Mouse (Mus musculus) lung, postnatal 25 days (tissue): ENCODE measurements around the gene Gp5.
"Not testable (repeated sequence)": the region's sequence is repeated elsewhere in the genome, so short reads cannot be mapped to it uniquely, and the experiment has no call there.

Experiments used
- DNase-seq: peaks from one replicate; pipeline ENCODE4 v3.0.0; 2022; ENCODE audit warnings: low spot score

Gp5 gene

DNA sequence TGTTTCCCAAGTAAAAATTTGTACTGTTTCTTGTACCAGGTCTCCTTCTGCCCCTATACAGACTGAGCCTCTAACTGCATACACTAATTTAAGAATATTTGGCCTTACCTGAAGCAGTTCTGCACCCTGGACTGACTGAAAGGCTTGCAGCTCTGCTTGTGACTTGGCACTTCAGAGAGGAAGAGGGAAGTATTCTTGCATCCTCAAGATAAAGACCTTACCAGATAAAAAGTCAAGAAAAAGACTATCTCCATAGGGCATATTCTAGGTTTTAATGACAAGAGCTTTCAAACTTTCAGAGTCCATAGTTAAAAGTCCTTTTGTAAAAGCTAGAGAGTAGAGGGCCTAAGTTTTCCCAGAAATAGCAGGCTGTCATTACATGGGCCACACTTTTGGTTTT, at the start of gene Gp5:
Gp5 (minus strand) TSS at position 133 of the 400 bp plus-strand sequence.
- no peak for DNase-seq

DNA sequence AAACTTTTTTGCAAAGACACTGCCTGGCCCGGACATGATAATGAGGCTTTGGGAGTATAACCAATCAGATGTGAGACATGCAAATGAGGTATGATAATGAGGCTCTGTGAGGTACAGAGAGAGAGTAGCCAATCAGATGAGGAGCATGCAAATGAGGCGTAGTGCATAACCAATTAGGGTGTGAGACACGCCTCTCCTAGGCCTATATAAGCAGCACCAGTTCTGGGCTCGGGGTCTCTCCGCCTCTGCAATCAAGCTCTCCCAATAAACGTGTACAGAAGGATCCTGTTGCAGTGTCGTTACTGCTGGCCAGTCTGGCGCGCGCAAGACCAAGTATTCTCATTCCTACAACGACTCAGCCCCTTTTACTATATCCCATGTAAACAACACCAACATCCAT, 42.9 kb upstream of the Gp5 start:
- not testable (repeated sequence) for DNase-seq

DNA sequence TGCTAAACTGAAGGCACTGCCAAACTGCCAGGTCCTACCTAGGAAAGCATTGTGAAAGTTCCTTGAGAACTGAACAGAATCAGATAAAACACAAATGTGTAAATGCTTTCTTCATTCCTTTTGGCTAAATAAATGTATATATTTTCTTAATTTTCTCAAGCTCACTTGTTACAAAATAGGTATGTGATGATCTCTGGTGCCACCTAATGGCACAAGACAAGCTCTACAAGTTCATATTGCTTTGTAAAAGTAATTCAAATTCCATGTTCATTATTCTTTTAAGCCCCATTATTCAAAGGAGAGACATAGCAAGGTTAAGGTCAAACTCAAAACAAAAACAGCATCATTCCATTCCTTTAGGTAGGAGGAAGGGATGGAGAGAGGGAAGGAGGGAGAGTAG, 3.7 kb upstream of the Gp5 start:
- no peak for DNase-seq

DNA sequence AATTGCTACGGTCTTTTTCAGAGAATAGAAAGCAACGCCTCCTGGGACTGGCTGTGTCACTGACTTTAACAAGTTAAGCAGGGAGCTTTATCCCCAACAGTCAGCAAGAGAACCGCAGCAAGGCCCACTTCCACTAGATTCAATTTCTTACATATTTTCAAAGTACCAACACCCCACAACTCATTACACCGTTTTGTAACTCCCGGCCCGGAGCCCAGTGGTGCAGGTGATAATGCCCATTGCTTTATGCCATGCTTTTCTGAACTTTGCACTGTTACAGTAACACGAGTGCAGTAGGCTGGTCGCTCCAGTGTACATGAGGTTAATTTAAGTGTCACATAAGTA, 436 bp downstream of the Gp5 start:
- DNase-seq, result no peak

DNA sequence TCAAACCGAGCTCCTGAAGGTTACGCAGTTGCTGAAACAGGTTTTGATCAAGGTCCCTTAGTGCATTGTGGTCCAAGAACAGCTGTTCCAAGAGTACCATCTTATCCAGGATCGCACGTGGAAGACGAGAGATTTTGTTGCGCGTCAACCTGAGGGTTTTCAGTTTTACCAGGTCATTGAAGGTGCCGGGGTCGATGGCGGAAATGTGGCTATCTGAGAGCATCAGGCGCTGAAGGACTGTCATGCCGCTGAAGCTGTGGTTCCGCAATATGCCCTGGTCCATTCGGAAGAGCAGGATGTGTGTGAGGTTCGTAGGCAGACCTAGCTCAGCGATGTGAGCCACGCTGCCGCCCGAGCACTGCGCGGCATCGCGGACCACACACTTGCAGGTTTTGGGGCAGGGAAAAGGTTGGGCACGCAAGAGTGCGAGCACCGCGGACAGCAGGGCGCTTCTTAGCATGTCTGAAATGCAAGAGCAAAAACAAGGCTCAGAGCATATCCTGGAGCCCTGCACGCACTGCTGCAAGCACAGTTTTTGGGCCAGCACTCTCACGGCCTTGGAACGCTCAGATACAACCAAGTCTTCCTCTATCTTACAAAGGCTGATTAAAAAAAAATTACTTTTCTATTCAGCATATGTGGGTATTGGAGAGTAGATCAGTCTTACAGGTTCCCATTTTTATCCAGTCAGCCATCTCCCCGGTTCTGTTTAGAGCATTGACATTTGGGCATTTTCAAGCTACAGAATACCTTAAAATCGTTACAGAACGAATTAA, 996 bp downstream of the Gp5 start:
- no peak for DNase-seq

DNA sequence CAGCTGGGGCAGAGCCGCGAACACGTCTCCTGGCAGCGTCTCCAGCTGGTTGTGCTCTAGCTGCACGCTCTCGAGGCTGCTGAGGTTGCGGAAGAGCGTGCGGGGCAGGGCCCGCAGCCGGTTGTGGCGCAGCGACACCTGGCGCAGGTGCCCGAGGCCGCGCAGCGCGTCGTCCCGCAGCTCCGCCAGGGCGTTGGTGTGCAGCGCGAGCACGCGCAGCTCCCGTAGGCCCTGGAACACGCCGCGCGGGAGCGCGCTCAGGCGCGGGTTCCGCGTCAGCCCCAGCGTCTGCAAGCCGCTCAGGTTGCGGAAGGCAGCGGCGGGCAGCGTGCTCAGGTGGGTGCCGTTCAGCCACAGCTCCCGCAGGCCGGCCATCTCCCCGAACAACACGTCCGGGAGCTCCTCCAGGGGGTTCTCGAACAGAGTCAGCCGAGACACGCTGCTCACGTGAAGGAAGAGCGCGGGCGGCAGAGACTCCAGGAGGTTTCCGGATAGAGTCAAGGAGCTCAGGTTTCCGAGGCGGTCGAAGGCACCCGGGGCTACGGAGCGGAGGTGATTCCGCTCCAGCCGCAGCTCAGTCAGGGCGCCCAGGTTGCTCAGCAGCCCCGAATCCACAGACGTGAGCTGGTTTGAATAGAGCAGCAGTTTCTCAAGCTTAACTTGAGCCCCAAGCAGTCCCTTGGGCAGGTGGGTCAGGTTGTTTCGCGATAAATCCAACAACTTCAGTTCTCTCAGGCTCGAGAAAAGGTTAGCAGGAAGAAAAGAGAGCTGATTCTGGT, 1.8 kb downstream of the Gp5 start:
- peak; percentile 8 for DNase-seq

DNA sequence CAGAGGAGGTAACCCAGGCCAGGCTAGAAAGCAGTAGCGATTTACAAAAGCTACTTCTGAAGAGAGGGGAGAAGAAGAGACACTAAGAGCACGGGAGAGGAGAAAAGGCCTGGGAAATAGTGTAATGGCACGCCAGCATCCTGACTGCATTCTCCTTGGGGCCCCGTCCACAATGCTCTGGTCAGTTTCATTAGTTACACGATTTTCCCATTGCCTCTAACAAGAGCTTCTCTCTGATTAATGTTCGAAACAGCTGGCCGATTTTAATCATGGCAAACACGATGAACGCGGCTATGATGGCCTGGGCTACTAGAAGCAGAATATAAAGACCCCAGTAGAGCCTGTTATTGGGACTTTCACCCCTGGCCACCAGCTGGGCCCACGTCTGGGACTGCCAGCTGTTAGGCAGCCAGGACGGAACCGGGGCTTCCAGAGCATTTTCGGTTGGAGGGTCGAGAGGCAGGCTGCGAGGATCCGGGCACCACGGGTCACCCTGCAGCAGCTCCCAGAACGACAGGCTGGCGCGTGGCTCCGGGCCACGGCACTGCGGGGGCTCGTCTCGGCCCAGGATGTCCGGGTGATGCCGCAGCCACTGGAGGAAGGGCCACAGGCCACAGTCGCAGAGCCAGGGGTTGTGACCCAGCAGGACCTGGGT, 2.5 kb downstream of the Gp5 start:
- peak; percentile 2 for DNase-seq

DNA sequence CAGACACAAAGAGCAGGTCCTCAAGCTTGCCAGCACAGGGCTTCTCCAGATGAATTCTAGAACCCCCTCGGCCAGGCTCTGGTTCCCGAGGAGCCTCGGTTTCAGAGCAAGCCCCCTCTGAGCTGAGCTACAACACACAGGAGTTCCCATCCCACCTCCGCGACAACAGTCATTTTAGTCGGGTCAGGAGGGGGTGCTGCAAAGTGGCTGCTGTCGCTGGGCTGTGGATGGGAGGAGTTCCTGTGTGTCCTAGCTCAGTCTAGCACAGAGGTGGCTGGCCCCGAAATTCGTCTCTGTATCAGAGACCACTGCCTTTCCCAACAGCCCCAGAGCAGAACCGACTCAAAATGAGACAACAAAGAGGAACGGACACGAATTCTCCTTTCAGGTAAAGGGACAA, 3.3 kb downstream of the Gp5 start:
- no peak for DNase-seq

DNA sequence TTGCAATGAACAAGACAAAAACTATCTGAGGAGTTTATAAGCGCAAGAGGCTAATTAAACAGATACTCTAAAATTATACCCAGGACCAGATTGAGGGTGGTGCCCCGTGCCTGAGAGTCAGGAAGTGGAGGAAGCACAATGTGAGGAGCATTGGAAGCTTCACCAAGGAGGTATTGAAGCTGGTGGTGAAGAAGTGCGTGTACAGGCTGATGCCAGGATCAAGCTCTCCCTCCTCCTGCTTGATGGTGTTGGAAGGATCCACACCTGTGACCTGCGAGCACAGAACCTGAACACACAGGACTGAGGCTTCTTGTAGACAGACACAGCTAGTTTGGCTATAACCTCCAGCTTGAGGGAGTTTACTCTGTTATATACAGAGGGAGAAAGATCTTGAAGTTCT, 4.5 kb downstream of the Gp5 start:
- DNase-seq, result no peak

DNA sequence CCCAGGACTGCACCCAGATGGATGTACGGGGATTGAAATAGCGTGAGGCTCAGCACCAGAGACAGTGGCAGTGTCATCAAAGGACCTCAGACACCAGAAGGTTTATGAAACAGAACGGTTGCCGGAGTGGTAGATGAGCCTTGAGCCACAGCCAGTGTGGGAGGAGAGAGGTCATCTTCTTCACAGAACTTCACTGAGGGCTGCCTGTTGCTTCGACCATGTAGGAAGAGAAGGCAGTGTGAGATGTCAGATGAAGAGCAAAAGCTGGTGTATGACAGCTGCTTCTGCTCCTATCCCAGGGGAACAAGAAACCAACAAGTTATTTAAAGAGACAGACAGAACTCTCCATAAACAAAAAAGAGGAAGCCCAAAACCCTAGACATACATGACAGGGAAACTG, 6.3 kb downstream of the Gp5 start:
- DNase-seq, result peak; percentile 42

DNA sequence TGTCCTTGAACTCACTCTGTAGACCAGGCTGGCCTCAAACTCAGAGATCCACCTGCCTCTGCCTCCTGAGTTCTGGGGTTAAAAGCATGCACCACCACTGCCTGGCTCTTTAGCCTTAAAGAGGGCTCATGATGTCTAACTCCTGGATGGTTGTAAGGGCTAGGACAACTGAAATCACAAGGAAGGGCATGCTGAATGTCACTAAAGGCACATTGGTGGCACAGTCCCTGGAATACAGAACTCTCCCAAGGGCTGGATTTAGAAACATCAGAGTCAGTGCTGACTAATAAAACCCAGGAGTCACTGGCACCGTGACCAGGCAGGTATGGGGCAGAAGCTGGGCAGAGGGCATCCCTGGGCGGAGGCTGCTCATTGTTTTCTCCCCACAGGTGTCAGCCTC, 7.2 kb downstream of the Gp5 start:
- no peak for DNase-seq

DNA sequence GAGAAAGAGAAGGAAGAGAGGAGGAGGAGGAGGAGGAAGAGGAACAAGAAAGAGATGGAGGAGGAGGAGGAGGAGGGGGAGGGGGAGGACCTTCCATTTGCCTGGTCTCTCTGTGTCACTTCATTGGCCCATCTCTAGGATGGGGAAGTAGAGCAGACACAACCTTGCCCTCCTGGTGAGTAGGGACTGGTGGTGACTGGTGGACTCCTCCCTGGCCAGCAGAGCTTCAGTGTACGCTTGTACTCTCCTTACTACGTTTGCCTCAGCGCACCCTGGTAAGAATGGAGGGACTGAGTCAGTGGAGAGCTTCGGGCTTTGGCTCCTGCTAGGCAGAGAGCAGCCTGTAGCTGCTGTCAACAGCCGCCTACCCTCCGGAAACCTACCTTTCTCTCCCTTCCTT, 7.9 kb downstream of the Gp5 start:
- DNase-seq, result no peak

DNA sequence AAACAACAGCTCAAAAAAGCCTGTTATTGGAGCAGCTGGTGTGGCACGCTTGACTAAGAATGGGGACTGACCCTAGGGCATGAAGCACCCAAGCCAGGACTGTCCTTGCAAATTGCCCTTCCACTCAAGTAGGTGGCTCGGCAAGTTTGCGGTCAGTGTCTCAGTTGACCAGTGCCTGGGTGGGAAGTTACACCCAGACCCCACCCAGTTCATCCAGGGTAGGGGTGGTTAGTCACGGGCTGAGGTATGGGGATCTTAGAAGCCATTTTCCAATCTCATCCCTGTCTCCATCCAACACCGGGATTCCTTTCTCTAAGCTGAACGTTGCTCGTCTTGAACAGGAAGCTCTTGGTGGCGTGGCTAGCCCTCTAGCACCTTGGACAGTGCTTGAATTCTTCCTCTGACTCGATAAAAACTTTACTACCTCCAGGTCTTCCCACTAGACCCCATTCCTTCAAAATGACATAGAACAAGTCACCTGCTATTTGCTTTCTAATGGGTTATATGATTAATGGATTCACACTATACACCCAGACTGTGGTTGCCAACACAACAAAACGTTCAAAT, 10.8 kb downstream of the Gp5 start:
- no peak for DNase-seq

DNA sequence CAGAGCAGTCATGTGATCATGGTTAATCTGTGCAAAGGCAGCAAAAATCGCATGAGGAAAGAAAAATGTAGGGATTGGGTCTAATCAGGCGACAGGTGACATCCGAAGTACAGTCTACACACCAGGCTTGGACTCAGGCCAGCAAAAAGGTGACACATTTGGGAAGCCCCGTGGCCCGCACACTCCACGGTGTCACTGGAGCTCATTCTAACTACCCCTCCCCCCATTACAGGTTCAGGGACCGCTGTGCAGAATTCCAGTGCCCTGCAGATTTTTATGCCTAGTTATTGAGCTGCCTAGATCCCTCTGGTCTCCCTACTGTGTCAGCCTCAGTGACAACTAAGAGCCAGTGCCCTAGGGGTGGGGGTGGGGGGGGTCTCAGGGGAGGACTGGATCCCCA, 13.1 kb downstream of the Gp5 start:
- DNase-seq, result no peak

DNA sequence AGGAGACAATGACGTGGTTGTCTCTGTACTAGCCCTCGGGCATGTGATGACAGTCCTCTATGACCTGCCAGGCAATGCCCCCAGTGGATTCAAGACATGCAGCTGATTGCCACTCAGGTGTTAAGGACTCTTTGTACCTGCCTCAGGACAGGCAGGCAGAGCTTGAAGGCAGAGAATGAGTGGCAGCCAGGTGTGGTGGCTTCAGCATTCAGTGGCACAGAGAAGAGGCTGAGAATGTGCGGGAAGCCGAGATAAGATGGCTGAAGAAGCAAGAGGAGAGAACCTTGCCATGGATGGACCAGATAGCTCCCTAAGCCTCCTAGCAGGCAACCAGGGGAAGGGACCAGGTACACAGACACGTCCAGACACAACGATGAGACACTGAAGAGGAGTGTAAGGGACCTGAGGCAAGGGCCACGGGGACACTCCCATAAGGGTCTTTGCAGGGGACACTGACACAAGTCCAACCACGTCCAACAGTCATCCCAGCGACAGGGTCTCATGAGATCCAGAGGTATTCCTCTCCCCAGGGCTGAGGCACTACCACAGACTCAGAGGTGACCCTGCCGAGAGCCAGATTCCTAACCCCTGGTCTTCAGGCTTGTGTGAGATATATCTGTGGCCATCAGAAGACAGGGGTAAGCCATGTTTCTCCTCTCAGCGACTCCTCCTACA, 13.8 kb downstream of the Gp5 start:
- DNase-seq, result no peak

DNA sequence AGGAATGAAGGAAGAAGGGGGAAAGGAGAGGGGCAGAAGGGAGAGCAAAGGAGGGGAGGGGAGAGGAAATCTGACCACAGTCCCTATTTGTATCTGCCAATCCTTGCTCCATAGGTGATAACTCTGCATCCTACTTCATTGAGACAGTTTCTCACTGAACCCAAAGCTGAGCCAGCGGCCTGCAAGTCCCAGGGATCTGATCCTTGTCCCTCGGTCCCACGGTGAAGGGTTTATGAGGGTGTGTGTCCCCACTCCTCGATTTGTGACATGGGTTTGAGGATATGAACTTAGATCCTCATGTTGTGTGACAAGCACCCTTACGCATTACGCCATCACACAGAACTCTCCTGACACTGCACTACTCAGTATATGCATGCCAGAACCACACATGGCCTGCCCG, 15.5 kb downstream of the Gp5 start:
- DNase-seq, result no peak

DNA sequence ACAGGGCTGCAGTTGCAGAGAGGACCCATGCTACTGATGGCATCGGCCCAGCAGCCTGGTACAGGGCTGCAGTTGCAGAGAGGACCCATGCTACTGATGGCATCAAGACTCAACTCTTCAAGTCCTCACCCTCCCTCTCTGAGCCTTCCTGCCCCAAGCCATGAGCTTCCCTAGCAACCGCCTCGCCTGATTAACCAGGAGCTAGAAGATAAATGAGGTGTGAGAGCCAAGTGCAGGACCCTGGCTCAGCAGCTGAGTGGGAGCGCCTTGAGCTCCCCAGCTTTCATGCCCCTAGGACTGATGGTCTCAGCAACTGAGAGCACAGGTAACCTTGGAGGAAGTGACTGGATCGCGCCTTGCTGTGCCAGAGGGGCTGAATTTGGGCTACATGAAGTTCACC, 20.1 kb downstream of the Gp5 start:
- DNase-seq, result no peak

DNA sequence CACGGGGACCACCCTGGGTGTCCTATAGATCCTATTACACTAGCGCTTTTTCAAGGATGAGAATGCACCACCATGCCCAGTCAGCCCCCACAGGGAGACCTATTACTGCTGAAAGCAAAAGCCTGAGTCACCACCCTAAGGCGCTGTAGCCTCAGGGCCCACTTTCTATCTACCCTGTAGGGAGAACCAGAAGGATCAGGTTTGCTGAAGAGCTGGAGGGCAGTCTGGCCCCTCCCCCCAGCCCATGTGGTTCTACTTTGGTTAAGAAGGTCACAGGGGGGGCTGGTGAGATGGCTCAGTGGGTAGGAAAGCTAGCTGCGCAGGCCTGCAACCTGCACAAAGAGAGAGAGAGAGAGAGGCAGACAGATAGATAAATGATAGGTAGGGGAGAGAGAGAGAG, 24.9 kb downstream of the Gp5 start:
- no peak for DNase-seq

DNA sequence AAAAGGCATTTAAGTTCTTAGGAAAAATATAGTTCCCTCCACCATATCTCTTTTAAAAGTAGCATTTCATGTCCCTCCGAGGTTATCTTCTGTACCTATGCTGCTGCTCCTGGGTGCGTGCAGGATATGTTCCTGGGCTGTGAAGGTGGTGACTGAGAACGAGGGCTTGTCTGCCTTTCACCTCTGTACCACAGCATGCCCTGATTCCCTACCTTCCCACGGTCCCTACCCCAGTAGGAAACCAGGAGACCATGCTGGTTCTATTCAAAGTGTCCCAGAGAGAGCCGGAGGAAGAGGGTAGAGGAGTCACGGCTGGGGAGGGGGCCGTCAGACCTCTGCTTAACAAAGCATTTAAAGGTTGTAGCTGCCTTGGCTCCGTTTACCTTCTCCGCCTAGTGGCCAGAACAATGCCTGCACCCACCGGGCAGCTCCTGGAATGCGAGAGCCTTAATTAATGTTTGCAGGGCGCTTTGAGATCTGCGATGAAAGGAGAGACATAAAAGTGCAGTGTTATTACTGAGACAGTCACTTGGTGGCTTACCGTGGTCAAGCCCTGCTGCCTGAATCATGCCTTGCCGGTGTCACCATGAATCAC, 26.7 kb downstream of the Gp5 start:
- no peak for DNase-seq

DNA sequence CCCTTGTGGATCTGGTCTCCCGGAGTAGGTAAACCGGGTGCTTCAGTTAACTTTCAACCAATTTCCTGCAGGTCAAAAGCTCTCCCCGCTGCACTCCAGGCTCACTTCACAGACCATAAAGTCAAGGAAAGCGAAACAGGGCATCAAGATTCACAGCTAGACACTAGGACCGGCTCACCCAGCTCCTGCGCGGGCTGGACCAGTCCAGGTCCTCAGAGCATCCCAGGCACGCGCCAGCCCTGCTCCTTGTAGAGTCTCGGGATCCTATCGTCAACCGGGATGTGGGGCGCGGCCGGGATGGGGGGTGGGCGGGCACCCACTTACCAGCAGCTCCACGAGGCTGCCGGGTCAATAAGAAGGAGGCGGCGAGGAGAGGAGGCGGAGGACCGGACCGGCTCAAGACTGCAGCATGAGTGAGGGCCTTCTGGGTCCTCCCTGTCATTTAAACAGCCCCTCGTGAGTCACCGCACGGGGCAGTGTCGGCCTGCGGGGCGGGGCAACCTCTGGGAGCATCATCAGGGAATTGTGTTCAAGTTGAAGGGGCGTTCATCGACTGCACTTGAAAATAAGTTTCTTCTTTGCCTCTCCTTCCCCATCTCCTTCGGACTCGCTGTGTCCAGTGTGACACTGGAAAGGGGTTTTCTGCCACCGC, 27.6 kb downstream of the Gp5 start, which contains the start of gene Lrrc15:
Lrrc15 (minus strand) TSS at position 413 of the 652 bp plus-strand sequence.
- DNase-seq, result no peak

DNA sequence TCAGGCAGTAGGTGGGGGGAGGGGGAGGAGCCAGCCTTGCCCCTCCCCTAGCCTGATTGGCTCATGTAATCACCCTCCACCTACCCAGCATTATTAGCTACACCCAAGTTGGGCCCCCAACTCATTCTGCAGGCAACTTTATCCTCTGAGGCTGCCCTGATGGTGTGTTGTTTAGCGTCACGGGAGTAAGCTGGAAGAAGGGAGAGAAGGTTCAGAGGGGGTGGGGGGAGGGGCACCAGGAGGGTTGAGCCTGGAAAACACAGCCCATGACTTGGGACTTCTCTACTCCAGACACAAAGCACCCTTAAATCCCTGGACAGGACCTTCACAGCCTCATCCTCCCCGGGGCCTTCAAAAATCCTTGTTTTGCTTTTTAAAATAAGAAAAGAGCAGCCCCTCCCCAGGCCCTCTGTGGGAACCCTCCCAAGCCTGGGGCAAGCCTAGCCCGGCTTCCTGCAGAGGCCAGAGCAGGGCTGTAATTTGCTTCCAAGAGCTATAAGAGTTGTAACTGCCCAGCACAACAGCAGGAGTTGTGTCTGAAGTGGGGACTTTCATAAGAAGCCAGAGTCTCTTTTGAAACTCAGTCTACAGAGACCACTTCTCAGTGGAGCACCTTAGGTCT, 29.8 kb downstream of the Gp5 start:
- DNase-seq, result no peak
